Mouse (Mus musculus) sigmoid colon, adult 10 weeks (tissue): Measurements from ENCODE around the gene Tnxb. TPM values are rescaled to one million over a fixed set of nuclear protein-coding genes. Genes with fewer than 3 reads are reported as not detected.

ENCODE experiments used
- polyA plus RNA-seq: library from polyadenylated mRNA; stranded (reverse); fragments of 350-450 nt; fragmentation: Illumina TruSeq; extraction: RNeasy Lipid Tissue Mini Kit (QIAGEN cat#74804); gene quantifications from one replicate; pipeline ENCODE4 v1.2.3, GENCODE M21; 2014; ENCODE audit warnings: low read depth, low replicate concordance

The Tnxb gene
- polyA plus RNA-seq: 0.16 TPM

GRCm38 (mm10) chr17:34670235-34670634, at the start of gene Tnxb:
Gene Tnxb (plus strand): TSS chr17:34670535.

GRCm38 (mm10) chr17:34627943-34628643, 42.2 kb upstream of the Tnxb start, which contains the start of gene Ppt2:
Gene Ppt2 (minus strand): TSS chr17:34628510.

GRCm38 (mm10) chr17:34629221-34629751, 41.0 kb upstream of the Tnxb start, which contains the start of gene Prrt1:
Gene Prrt1 (plus strand): TSS chr17:34629533.

GRCm38 (mm10) chr17:34644608-34645007, 25.7 kb upstream of the Tnxb start, which contains the start of gene Fkbpl:
Gene Fkbpl (plus strand): TSS chr17:34644764.

GRCm38 (mm10) chr17:34646906-34647787, 23.2 kb upstream of the Tnxb start, which contains the start of gene Atf6b:
Gene Atf6b (plus strand): TSS chr17:34647146.

GRCm38 (mm10) chr17:34743719-34744118, 73.4 kb downstream of the Tnxb start, which contains the start of gene C4b:
Gene C4b (minus strand): TSS chr17:34743882.

Other genes starting within 250 kb of the Tnxb start
- 33.2 TPM for gene Btnl4, start 193.2 kb upstream of the Tnxb start, polyA plus RNA-seq
- 80.8 TPM for gene Btnl6, start 153.2 kb upstream of the Tnxb start, polyA plus RNA-seq
- 0.76 TPM for gene Notch4, start 106.3 kb upstream of the Tnxb start, polyA plus RNA-seq
- gene Gpsm3, start 80.7 kb upstream of the Tnxb start, polyA plus RNA-seq: 1.6 TPM
- gene Pbx2, start 79.3 kb upstream of the Tnxb start, polyA plus RNA-seq: 21.6 TPM
- not detected for gene Ager, start 72.7 kb upstream of the Tnxb start, polyA plus RNA-seq
- gene Rnf5, start 66.8 kb upstream of the Tnxb start, polyA plus RNA-seq: 50.6 TPM
- gene Agpat1, start 66.3 kb upstream of the Tnxb start, polyA plus RNA-seq: 4.8 TPM
- gene Egfl8, start 54.6 kb upstream of the Tnxb start, polyA plus RNA-seq: not detected
- 4.5 TPM for gene Ppt2, start 42.0 kb upstream of the Tnxb start, polyA plus RNA-seq
- gene Prrt1, start 41.0 kb upstream of the Tnxb start, polyA plus RNA-seq: 1.1 TPM
- 4.4 TPM for gene Fkbpl, start 25.8 kb upstream of the Tnxb start, polyA plus RNA-seq
- 2.8 TPM for gene Atf6b, start 23.4 kb upstream of the Tnxb start, polyA plus RNA-seq
- 1.8 TPM for gene C4b, start 73.3 kb downstream of the Tnxb start, polyA plus RNA-seq
- not detected for gene Cyp21a1, start 134.0 kb downstream of the Tnxb start, polyA plus RNA-seq
- gene Stk19, start 166.4 kb downstream of the Tnxb start, polyA plus RNA-seq: 23.0 TPM
- 3.0 TPM for gene Dxo, start 166.5 kb downstream of the Tnxb start, polyA plus RNA-seq
- 5.6 TPM for gene Skiv2l, start 179.7 kb downstream of the Tnxb start, polyA plus RNA-seq
- 1.1 TPM for gene Nelfe, start 179.9 kb downstream of the Tnxb start, polyA plus RNA-seq
- 18.5 TPM for gene Cfb, start 192.0 kb downstream of the Tnxb start, polyA plus RNA-seq
- 1.1 TPM for gene Zbtb12, start 208.9 kb downstream of the Tnxb start, polyA plus RNA-seq
- 2.3 TPM for gene Gm20547, start 211.5 kb downstream of the Tnxb start, polyA plus RNA-seq
- gene C2, start 227.7 kb downstream of the Tnxb start, polyA plus RNA-seq: 1.0 TPM
- 10.6 TPM for gene Ehmt2, start 227.9 kb downstream of the Tnxb start, polyA plus RNA-seq
- gene Slc44a4, start 243.9 kb downstream of the Tnxb start, polyA plus RNA-seq: 32.3 TPM